Mouse (Mus musculus) liver, embryonic 16.5 days (tissue): ENCODE results near the gene Art3. TPM values are rescaled to one million over a fixed set of nuclear protein-coding genes. Genes with fewer than 3 reads are reported as not detected.

ENCODE experiments used
- ATAC-seq: fragments of 200-750 bp; cut with Nextera tagmentation; 2 replicates; pipeline ENCODE4 v1.8.0; 2017; ENCODE audit warnings: low read depth, mild to moderate bottlenecking, moderate number of reproducible peaks, moderate library complexity
- H3K27ac ChIP-seq: fragments of 300-500 bp; sonication (generic); 2 replicates; pipeline ENCODE4 v1.5.1; 2014; ENCODE audit warnings: mild to moderate bottlenecking, low read length
- H3K27me3 ChIP-seq: fragments of 300-500 bp; sonication (generic); 2 replicates; pipeline ENCODE4 v1.6.1; 2014; ENCODE audit warnings: low read depth, low read length, mixed read lengths; ENCODE audit not compliant: control insufficient read depth, insufficient read depth
- H3K36me3 ChIP-seq: fragments of 300-500 bp; sonication (generic); 2 replicates; pipeline ENCODE4 v1.6.1; 2014; ENCODE audit warnings: mild to moderate bottlenecking; ENCODE audit not compliant: control insufficient read depth, insufficient read depth
- H3K4me1 ChIP-seq: fragments of 300-500 bp; sonication (generic); 2 replicates; pipeline ENCODE4 v1.6.1; 2014; ENCODE audit warnings: low read depth, low read length, mixed read lengths; ENCODE audit not compliant: control insufficient read depth
- H3K4me2 ChIP-seq: fragments of 300-500 bp; sonication (generic); 2 replicates; pipeline ENCODE4 v1.6.1; 2014; ENCODE audit warnings: low read depth, low read length, mixed read lengths
- H3K4me3 ChIP-seq: fragments of 300-500 bp; sonication (generic); 2 replicates; pipeline ENCODE4 v1.5.1; 2014; ENCODE audit warnings: low read depth, mild to moderate bottlenecking, low read length
- H3K9ac ChIP-seq: fragments of 300-500 bp; sonication (generic); 2 replicates; pipeline ENCODE4 v1.6.1; 2014; ENCODE audit warnings: low read depth, low read length
- H3K9me3 ChIP-seq: fragments of 300-500 bp; sonication (generic); replicated peaks from 2 replicates; pipeline ENCODE4 v1.6.1; 2016; ENCODE audit warnings: low read length; ENCODE audit not compliant: control insufficient read depth
- WGBS: fragments of 180-500 bp; shearing (Covaris S2); extraction: QIAGEN DNeasy Blood & Tissue Kit; methylation state at CpG from one replicate; pipeline ENCODE4 v1.1.7; 2014; ENCODE audit not compliant: insufficient replicate concordance; 5-methylcytosine and 5-hydroxymethylcytosine counted together
- polyA plus RNA-seq: library from polyadenylated mRNA; unstranded; fragments of >200 nt; fragmentation: Nextera tagmentation; extraction: Ambion mirVana; gene quantifications from 2 replicates; pipeline ENCODE4 v1.2.1, GENCODE M21; 2015

The Art3 gene
- polyA plus RNA-seq, 1 experiment from 2014 or later = 0.74 TPM

DNA sequence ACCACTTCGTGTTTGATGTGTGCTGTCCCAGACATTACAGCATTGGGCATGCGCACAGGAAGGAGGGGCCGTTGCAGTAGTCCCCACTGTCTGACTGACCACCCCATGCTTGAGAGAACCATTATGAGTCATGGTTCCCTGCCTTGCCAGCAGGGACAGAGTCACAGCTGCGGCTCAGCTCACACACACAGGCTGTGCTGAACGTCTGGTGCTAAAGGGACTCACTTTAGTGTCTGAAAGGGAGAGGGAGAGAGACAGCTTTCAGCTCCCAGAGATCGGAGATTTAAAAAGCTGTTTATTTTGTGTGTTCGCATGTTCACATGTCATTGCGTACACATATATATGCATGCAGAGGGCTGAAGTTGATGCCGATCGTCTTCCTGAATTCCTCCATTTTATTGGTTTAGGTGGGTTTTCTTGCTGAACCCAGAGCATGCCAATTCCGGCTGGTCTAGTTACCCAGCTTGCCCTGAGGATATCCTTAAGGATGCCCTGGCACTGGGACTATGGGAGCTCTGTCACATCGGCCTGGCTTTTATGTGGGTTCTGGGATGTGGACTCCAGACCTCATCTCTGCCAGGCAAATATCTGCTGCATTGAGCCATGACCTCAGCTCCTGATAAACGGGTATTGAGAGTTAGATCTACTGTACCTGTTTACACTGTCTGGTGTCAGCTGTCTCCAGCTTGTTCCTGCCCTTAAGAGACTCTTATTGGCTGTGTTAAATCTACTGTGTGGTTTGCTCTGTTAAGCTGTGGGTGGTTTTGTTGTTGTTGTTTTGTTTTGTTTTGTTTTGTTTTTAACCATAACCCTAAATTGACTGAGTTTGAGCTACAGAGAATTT is 37.7 kb downstream of the Art3 start:
- peak; percentile 37 for ATAC-seq
- Histone ChIP-seq H3K27me3 (no peaks in the 10 kb centered on the region), H3K27ac (peak overlapping the region; percentile 40; the same call in 1 of the 2 replicates), H3K4me3 (no peak overlapping the region), H3K4me2 (no peak overlapping the region), H3K9me3 (no peaks in the 10 kb centered on the region), H3K9ac (no peak overlapping the region), H3K36me3 (no peaks in the 10 kb centered on the region), H3K4me1 (peaks cover 14% of the 10 kb centered on the region)
- WGBS = 55% methylated on average over 13 of the region's 13 CpGs

- Histone ChIP-seq H3K4me3 (no peak overlapping the region), H3K36me3 (no peaks in the 10 kb centered on the region), H3K9ac (no peak overlapping the region), H3K4me2 (no peak overlapping the region), H3K27me3 (no peaks in the 10 kb centered on the region), H3K4me1 (peaks cover 14% of the 10 kb centered on the region), H3K9me3 (no peaks in the 10 kb centered on the region), H3K27ac (no peak overlapping the region)
- ATAC-seq = no peak
- 43% methylated on average over 6 of the region's 6 CpGs for WGBS
These were observed 38.8 kb downstream of the Art3 start for GRCm38 (mm10) chr5:92370392-92370791.

DNA sequence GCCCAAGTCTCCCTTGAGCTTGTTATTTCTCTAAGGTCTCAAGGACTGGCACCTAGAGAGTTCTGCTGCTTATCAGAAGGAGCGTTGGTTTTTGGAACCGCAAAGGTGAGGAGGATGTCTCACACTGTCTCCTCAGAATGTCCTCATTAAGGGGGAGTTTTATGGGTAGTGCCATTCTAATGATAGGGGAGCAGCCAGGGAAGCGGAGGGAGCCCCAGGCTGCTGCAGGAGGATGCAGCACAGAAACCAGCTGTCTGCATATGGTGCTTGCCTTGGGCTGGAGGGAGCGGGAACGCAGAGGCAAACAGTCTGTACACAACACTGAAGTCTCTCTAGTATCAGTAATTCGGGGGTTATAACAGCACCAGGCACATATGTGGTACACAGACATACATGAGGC is 39.3 kb downstream of the Art3 start:
- Histone ChIP-seq H3K9me3 (no peaks in the 10 kb centered on the region), H3K27ac (no peak overlapping the region), H3K27me3 (no peaks in the 10 kb centered on the region), H3K36me3 (no peaks in the 10 kb centered on the region), H3K9ac (no peak overlapping the region), H3K4me3 (no peak overlapping the region), H3K4me2 (no peak overlapping the region), H3K4me1 (peaks cover 17% of the 10 kb centered on the region)
- 62% methylated on average over 6 of the region's 6 CpGs for WGBS
- ATAC-seq = no peak

GRCm38 (mm10) chr5:92371361-92371976 is 39.8 kb downstream of the Art3 start:
- Histone ChIP-seq H3K4me3 (no peak overlapping the region), H3K27me3 (no peaks in the 10 kb centered on the region), H3K4me2 (no peak overlapping the region), H3K9ac (no peak overlapping the region), H3K4me1 (peaks cover 19% of the 10 kb centered on the region), H3K27ac (no peak overlapping the region), H3K9me3 (no peaks in the 10 kb centered on the region), H3K36me3 (no peaks in the 10 kb centered on the region)
- no peak for ATAC-seq
- 68% methylated on average over 14 of the region's 14 CpGs for WGBS

- H3K4me1 ChIP-seq = peaks cover 19% of the 10 kb centered on the region
- H3K27ac ChIP-seq = no peak overlapping the region
- no peak overlapping the region for H3K9ac ChIP-seq
- no peak overlapping the region for H3K4me2 ChIP-seq
- no peaks in the 10 kb centered on the region for H3K36me3 ChIP-seq
- H3K4me3 ChIP-seq = no peak overlapping the region
- H3K9me3 ChIP-seq = no peaks in the 10 kb centered on the region
- H3K27me3 ChIP-seq = no peaks in the 10 kb centered on the region
- 10% methylated on average over 2 of the region's 2 CpGs for WGBS
- ATAC-seq = no peak
These were observed 41.0 kb downstream of the Art3 start for GRCm38 (mm10) chr5:92372605-92373004.

DNA sequence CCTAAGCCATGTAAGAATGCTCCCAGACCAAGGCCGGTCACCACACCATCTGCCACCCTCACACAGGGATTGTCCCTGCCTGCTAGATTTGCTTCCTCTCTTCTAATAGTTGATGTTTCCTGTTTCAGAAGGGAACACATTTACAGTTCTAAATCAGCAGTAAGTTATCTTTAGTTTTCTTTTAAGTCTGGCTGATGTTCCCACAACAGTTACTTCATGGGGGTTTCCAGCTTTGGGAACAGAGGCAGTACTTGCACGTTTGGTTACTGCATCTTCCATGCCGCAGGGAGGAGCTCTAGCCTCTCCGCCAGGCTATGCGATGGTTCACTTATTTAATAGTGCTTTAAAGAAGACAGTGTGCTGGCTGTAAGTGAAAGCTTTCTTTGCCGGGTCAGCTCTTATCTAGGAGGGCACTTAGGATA is 43.1 kb downstream of the Art3 start:
- H3K4me3 ChIP-seq = no peak overlapping the region
- peak; percentile 49; the same call in 1 of the 2 replicates for ATAC-seq
- peaks cover 9% of the 10 kb centered on the region for H3K4me1 ChIP-seq
- H3K9me3 ChIP-seq = no peaks in the 10 kb centered on the region
- H3K4me2 ChIP-seq = peak overlapping the region; percentile 21; the same call in 1 of the 2 replicates
- WGBS = 13% methylated on average over 6 of the region's 6 CpGs
- H3K36me3 ChIP-seq = no peaks in the 10 kb centered on the region
- no peaks in the 10 kb centered on the region for H3K27me3 ChIP-seq
- peak overlapping the region; percentile 72 for H3K27ac ChIP-seq
- no peak overlapping the region for H3K9ac ChIP-seq

- Histone ChIP-seq H3K27me3 (no peaks in the 10 kb centered on the region), H3K36me3 (no peaks in the 10 kb centered on the region), H3K9ac (no peak overlapping the region), H3K27ac (peak overlapping the region; percentile 72), H3K4me2 (peak overlapping the region; percentile 21; the same call in 1 of the 2 replicates), H3K4me1 (peaks cover 9% of the 10 kb centered on the region), H3K9me3 (no peaks in the 10 kb centered on the region), H3K4me3 (no peak overlapping the region)
- ATAC-seq = peak; percentile 53
- WGBS = 25% methylated on average over 17 of the region's 17 CpGs
These were observed 43.7 kb downstream of the Art3 start for GRCm38 (mm10) chr5:92375368-92375767.

DNA sequence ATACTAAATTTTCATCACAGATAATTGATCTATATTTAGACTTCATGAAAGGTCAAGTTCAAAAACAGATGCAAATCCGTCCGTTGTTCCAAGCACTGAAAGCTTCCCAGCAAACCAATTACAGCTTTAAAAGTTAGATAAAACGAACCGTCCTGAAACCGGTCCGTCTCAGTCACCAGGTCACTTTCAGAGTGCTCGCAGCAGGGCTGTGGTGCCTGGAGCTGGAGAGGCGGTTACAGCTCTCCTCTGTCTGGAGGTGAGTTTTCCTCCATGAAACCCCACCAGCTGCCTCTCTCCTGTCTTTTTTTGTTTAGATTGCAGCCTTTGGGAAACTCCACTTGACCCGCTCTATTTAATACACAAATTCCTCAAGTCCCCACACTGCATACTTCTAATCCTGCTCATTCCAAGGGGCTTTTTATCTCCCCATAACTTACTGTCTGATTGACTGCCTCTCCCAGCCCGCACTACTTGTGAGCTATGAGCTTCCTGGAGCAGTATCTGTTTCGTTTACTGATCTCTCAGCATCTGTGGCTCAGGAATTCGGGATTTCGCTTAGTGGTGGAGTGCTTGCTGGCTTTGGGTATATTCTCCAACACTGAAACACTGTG is 45.3 kb downstream of the Art3 start:
- H3K4me3 ChIP-seq = no peak overlapping the region

More for the DNA sequence above, 45.3 kb downstream of the Art3 start:
- Histone ChIP-seq H3K27ac (no peak overlapping the region), H3K36me3 (no peaks in the 10 kb centered on the region), H3K9ac (no peak overlapping the region), H3K4me2 (no peak overlapping the region), H3K9me3 (no peaks in the 10 kb centered on the region), H3K4me1 (peaks cover 12% of the 10 kb centered on the region), H3K27me3 (no peaks in the 10 kb centered on the region)
- WGBS = 49% methylated on average over 13 of the region's 13 CpGs
- no peak for ATAC-seq
